Mouse (Mus musculus) testis, postnatal 14 days (tissue): ENCODE measurements around the gene Atp1a1.

Source experiments
- DNase-seq: peaks from one replicate; pipeline ENCODE4 v3.0.0; 2021; ENCODE audit warnings: low spot score

The Atp1a1 gene

DNA sequence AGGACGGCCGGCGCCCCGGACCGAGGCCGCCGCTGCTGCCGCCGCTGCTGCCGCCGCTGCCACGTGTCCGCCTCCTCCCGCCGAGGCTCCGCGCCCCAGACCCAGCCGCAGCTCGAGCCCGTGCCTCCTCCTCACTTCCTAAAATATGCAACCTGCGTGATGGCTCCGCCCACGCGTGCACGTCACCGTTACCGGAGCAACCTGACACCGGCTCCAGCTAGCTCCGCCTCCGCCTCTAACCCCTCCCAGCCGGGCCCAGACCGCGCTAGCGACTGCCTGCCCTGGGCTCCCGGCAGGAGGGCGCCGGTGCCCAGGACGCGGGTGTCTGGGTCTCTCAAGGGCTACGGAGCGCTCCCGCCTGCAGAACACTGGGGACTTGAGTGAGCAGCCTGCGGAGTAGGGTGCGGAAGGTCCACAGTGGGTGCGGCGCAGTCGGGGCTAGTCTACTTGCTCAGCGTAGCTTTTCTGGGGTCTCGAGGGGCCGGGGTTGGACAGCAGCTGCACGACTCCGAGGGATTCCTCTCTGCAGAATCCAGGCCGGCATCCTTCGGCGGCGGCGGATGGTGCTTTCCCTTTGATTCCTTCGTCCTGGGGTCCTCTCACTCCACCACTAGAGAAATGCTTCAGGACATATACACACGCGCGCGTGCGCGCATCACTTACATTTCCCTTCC is at the start of gene Atp1a1:
Atp1a1 (minus strand) TSS at position 135 of the 674 bp plus-strand sequence.
- peak; percentile 93 for DNase-seq

DNA sequence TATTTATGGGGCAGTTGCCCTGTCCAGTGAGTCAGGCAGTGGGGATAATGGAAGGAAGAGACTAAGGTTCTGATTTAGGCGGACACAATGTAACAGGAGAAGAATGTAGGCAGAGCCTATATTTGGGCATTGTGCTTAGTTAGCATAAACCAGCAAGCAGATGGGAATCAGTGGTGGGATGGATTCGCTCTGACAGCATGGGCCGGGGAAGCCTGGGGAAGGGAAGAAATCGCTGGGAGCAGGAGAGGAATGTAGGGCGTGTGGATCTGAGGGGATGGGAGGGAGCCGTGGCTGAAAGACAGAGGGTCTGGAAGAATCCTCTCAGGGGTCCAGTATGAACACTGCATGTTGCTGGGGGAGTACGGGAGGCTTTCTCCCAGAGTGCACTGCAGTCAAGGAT is 49.0 kb upstream of the Atp1a1 start:
- DNase-seq, result no peak

DNA sequence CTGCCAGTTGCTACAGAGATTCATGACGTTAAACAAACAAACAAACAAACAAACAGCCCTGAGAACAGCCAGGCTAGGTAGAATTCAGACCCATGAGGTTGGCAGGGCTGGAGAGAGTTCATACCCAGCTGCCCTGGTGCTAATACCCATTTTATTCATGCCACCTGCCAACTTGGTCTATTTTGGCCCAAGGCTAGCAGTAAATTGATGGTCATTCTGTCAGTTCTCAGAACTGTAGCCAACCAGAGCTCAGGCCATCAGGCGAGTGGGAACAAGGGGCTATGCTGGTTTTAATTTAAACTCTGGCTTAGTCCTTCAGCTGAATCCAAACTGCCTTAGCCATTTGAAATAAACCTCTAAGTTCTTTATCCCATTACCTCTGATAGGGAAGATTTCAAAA is 48.5 kb upstream of the Atp1a1 start:
- DNase-seq, result no peak

DNA sequence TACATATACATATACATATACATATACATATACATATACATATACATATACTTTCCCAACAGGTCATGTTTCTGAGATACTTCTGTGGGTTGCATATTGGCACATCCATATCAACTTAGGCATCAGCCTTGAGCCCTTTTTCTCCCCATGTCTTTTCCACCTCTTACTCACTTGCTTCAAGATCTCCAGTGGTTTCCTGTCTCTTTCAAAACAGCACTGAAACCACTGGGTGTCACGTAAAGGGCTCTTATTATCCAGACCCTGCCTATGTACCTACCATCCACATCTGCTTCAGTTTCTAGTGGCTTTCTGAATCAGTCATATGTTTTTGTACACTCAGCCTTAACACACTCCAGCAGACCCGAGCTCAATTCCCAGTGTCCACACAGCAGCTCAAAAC is 45.8 kb upstream of the Atp1a1 start:
- DNase-seq, result no peak

DNA sequence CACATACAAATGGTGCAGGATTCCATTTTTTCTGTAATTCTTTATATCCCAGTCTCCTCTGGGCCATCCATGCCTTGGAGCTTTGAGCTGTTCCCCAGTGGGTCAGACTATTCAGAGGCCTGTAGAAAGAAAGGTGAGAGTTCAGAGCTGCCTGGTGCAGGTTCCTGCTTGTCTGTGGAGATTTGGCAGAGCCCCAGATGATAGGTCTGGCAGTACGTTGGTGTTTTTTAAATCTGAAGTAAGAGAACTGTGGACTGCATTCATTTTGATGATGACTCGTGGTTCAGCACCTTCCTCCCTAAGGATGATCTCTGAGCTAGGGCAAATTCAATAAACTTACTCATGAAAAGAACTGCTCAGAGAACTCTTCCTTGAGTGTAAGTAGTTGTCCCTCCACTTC is 44.8 kb upstream of the Atp1a1 start:
- no peak for DNase-seq

DNA sequence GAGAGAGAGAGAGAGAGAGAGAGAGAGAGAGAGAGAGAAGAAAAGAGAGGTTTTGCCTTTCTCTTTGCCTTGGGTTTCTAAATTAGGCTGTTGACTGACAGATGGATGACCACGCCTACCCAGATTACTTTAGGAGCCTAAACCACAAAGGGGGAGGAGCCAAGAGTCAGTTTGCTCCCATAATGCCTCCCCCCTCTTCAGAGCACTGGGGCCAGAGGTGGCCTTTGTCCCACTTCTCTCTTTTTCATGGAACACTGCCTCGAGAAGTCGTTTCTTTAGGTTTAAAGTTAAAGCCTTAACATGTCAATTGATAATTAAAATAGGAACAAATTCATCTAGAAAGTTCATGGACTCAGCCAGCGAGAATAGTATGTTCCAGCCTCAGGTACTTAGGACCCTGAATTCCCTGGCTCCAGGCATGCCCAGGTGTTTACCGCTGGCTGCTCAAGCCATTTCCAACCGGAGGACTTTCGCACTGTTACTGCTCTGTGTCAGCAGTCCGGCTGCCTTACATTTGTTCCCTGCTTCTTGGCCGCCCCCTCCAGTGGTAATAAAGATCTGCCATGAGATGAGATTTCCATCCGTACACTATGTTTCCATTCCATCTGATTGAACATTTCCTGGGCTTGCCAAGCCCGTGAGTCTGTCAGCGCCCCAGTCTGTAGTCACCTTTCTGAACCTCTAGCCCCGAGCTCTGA is 43.8 kb upstream of the Atp1a1 start:
- DNase-seq, result peak; percentile 29

DNA sequence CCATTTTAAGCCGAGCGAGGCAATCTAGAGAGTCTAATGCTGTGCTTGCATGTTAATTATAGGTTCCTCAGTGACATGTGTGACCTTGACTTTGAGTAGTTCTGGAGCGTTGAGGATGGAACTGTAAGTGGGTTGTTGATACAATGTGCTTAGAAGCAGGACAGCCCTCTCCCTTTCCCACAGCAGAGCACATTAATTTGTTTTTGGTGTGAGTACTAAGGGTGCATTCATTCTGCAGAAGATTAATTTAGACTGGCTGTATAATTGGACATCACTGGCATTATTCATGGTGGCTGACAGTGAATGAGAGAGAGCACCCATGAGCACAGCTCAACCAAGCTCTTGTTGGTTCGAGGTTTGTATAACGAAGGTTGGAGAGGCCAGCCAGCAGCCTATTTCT is 42.3 kb upstream of the Atp1a1 start:
- no peak for DNase-seq

DNA sequence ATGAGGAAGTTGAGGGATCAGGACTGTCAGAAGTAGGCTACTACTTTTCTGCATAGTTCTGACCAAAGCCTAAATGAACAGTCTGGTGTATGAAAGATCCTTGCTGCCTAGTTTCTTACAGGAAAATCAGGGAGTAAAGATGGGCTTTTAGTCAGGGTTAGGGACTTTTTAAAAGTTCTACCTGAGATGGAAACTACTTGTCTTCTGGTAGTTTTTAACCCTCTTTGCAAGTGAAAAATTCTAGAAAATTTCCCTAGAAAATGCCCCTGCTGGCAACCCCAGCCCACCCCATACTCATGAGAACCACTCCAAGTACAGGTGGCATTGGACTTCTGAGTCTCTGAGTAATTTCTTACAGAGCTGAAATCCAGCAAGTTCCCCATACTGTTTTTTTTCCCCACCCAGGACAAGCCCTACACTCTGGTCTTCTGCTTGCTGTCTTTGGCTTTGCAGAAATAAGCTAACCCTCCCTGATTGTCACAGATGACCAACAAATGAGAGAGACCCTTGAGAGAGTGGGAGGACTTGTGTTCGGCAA is 41.2 kb upstream of the Atp1a1 start:
- no peak for DNase-seq

DNA sequence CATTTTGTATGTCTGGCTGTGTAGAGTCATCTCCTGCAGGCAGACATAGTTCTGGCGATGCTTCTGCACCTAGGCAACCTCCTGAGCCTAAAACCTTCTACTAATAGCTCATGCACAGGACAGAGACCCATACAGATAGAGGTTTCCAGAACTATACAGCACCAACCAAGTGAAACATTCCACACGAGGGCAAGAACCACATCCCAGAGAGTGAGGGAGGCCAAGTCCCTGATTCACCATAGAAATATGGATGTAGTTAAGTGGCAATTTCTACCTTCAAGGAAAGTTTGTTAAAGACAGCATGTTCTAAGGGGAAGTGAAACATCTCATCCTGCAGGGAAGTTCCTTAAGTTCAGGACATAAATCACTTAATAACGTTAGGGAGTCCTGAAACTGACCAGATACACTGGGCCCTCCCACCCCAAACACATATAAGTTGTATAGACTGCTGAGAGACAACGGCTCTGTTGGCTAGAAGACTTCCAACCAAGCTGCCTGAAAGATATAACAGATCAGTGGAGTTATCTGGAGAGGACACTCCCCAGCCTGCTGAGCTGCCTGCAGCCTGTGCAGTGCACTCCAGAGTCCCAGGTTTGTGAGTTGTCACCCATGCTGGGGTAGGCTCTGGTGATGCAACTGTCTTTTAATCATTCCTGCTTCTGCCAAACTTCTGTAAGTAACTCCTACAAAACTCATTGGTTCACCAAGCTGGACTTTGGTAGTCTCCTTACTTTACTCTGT is 39.7 kb upstream of the Atp1a1 start:
- DNase-seq, result no peak

DNA sequence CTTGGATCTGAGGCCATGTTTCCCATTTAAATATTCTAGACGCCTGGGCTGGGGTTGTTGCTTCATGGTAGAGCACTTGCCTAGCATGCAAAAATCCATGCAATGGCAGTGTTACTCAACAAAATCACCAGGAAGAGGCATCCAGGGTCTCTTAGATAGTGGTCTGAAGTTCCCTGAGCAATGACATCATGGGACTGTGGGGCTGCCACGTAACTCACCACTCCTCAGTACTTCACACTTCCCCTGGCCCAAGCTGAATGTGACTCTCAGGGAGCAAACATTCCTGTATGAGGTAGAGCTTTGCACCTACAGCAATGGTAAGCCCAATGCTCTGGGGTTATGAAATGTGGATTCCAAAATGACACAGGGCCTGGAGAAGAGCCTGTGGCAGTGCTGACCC is 38.8 kb upstream of the Atp1a1 start:
- DNase-seq, result no peak

DNA sequence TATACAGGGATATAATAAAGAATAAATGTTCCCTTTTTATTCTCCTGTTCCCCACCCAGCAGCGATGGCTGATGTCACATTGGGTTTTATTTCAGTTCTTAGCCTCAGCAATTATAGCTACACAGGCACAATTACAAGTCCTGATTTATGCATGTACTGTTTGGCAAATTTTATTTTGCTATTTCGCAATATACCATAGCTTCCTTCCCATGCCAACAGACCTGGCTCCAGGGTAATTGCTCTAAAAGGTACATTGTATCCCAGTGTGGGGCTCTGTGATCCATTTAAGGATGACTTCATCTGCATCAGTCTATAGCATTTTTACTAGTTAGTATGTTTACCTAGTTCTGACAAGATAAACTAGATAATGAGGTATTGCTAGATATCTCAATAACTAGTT is 33.7 kb upstream of the Atp1a1 start:
- no peak for DNase-seq

DNA sequence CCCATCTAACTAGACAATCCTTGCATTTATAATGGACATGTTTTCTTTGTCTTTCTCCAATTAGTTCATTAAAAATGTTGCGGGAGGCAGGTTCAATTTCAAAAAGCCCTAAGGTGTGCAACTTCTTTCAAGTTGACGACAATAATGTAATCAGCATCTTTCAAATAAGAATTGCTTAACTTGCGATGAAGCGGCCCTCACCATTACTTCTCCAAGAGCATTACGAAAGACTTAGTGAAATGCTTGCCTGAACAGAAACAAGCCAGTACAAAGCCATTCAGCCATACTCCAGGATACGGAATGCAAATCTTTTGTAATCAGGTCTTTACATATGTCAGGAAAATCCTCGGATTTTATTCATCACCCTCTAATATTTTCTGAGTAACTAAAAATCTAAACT is 32.0 kb upstream of the Atp1a1 start:
- DNase-seq, result no peak

DNA sequence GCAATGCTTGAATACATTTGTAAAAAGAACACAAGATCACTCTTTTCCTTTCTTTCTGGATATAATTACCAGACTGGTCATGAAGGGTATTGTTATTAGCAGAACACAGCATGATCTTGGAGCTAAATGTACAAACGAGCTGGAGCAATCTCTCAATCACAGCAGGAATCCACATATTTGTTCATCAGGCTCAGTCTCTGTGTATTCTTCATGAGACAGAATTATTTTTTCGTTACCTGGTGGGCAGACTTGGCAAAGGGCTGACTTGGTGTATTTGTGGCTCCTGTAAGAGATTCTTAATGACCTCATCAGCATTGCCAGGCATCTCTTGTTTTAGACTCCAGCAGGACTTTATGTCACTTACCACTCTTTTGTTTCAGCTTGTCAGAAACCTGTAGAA is 31.6 kb upstream of the Atp1a1 start:
- DNase-seq, result no peak

DNA sequence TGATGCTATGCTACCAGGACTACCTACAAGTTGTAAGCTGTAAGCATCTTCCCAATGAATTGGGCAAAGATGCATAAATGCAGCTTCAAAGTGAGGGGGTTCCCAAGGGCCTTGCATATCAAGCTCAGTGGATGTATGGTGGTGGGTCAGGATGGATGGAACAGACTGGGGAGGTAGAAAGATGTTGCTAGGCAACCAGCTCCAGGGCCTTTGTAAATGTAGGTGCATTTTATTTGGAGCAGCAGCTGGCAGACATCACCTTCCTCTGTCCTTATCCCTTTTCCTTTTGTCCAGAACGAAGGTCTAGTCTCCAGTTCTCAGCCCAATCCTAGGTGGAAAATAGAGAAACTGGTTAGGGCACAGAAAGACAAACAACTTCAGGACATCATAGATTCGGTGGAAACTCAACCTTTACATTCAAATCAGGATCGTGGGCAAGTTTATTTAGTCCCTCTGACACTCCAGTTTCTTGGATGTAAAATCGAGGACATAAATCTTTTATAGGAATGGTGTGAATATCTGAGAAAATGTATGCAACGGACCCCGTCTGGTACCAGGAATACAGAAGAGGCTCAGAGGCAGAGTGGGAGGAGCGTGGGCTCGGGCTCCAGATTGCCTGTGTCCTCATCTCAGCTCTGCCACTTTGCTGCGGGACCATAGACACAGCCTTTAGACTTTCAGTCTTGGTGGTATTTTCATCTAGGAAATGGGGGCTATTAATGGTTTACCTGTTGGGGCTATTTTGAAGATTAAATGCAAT is 29.8 kb upstream of the Atp1a1 start:
- no peak for DNase-seq

DNA sequence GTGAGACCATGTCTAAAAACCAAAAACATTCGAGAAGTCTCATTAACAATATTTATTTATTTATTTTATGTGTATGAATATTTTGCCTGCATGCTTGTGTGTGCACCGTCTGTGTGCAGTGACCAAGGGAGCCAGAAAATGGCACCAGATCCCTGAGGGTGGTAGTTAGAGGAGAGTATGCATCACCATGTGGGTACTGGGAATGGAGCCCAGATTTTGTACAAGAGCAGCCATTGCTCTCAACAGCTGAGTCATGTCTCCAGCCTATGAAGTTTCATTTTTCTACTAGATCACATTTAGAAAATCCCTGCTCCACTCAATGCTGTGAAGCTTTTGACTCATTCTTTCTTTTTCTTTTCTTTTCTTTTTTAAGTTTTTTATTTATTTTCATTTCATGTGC is 23.8 kb upstream of the Atp1a1 start:
- no peak for DNase-seq

DNA sequence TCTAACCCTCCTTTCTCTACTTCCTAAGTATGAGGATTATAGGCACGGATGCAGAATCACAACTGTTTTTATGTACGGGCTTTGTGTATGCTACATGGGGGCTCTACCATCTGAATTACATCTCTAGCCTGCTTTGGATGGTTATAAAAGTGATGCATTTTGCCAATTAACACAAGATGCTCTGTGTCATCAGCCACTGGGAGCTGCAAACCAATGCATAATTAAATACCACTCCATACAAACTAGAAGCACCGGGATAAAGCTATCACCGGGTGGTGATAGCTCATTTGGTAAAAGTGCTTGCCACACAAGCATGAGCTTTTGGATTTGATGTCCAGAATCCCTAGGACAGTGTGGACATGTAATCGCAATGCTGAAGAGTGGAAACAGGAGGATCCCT is 19.8 kb upstream of the Atp1a1 start:
- no peak for DNase-seq

DNA sequence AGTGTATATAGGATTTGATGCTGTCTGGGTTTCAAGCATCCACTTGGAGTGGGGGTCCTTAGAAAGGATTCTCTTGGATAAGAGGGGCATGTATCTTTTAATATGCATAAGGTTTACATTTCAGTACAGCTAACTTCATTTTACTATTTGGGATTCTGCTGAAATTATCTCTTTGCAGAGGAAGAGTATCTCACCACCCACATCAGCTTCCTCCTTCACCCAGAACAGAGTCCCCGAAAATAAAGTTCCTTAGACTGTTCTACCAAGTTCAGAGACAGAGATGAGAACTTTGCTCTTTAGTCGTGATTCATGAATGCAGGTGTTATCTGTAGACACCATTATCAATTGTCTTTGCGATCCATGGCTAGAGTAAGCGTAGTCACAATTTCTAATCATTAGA is 14.5 kb upstream of the Atp1a1 start:
- no peak for DNase-seq

DNA sequence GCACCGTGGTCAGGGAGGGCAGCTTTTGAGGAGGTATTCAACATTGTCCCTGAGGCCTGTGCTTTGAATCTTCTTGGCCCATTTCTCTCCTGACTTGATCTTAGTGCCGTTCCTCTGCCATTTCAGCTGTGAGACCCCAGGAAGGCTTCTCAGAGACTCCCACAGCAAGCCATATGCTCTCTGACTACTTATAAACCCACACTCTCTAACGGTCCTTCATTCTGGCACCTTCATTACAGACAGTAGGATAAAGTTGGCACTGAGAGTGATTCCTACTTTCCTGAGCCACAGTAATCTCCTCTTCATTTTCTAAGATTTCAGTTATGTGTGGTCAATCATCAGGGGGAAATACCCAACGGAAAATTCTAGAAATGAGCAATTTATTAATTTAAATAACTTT is 14.0 kb upstream of the Atp1a1 start:
- no peak for DNase-seq

DNA sequence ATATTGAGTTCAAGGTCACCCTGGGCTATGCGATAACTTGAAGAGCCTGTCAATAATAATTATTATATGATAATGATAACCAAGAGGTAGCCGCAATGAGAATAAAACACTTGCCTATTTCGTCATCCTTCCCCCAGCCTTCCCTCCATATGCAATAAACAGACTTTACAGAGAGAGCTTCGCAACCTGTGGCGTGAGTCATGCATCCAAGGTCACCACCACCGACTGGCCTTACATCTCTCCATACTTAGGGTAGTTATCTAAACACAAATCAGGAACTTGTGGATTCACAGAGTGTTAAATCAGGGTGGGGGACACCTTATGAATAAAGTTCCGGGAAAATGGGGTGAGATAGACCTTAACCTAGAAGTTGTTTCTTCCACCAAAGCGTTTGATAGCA is 13.0 kb upstream of the Atp1a1 start:
- DNase-seq, result no peak

DNA sequence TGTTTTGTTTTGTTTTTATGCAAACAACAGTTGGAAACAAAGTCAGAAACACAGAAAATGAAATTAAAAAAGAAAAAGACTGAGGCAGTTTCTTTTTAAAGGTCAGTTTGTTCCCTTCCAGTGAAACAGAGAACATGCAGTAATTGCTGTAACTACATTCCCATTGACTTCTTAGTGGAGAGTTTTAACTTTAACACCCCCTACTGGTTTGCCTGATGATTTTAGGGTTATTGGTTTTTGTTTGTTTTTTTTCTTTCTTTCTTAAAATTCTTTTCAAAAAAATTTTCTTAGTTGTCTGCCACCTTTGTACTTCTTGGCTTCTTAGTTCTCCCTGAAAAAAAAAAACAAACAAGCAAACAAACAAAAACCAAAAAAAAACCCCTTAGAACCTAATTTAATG is 12.5 kb upstream of the Atp1a1 start:
- no peak for DNase-seq

DNA sequence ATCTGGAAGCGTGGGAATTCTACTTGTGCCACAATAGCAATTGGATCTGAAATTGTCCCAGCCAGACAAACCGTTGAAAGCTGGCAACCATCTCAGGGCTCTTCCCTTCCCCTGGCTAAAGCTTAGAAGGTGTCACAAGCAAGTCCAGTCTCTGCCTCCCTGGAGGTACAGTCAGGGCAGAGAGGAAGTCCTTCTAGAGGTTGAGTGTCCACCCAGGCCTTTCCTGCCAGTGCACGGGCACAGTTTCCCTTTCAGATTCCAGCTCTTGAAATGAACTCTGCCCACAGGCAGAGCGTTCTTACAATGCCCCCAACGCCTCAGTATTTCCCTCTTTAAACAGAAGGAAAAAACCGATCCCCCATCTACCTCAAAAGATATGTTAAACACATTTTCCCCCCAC is 11.4 kb upstream of the Atp1a1 start:
- no peak for DNase-seq

DNA sequence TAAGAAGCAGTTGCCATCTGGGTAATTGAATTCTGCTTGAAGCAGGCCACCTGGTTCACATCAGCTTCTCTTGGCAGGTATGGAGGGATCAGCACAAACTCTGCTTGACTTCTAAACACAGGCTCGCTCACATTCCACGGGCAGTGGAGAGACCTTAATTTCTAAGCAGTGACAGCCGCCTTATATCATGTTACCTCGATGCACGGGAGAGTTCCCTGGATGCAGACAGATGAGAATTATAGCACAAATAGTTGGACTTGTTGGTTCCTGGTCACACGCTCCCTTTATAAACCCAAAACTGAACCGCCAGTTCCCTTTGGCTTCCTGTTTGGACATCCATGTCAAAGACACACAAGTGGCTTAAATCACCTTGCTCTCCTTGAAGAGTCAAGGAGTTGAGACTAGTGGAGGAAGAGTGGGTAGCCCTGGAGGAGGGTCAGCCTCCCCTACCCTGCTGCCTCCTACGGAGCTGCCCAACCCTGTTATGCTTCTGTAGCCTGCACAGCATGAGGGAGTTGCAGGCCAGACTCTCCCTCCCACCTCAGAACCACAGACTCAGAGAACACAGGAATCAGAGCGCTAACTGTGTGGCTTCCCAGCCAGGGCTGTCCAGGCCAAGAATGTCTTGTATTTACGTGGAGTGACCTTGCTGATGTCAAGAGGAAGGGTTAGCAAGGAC is 7.5 kb upstream of the Atp1a1 start:
- DNase-seq, result no peak
